Mouse (Mus musculus) thymus, postnatal 36 days (tissue): ENCODE results near the gene Cfap99.

Source experiments
- DNase-seq, 2 experiments: peaks; one replicate each; pipeline ENCODE4 v3.0.0; 2022; ENCODE audit warnings: mixed read lengths in 2 of 2

The Cfap99 gene

GRCm38 (mm10) chr5:34288154-34288716 lies at the start of gene Cfap99, which contains the start of gene Zfyve28:
Gene Cfap99 (plus strand): TSS chr5:34288600.
Gene Zfyve28 (minus strand): TSS chr5:34288449.
- DNase-seq = peak; percentile 57 to 75

GRCm38 (mm10) chr5:34242224-34242963 lies 46.0 kb upstream of the Cfap99 start:
- DNase-seq = peak; percentile 46 to 67

- no peak for DNase-seq
Observed at GRCm38 (mm10) chr5:34243062-34243461, 45.3 kb upstream of the Cfap99 start.

DNA sequence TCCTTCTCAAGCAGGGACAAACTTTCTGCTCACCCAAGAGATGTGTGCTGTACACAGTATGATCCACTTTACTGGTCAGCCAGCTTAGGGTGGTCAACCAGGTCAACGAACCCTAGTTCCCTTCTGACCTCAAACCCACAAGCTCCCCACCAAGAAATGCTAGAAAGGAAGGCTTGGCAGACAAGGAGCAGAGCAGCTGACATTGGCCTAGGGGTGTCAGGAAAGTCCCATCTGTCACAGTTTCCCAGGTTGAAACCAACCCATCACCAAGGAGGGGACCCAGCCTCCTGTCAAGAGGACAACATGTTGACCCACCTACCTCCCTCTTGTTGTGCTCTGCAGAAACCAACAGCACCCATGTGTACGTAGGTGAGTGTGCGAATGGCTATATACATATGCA lies 42.0 kb upstream of the Cfap99 start:
- no peak for DNase-seq

- DNase-seq = peak; percentile 40 to 56
Observed at GRCm38 (mm10) chr5:34249132-34249531, 39.3 kb upstream of the Cfap99 start.

GRCm38 (mm10) chr5:34250090-34250489 lies 38.3 kb upstream of the Cfap99 start:
- DNase-seq = peak; percentile 23 to 41

- no peak for DNase-seq
Observed at GRCm38 (mm10) chr5:34251794-34252193, 36.6 kb upstream of the Cfap99 start.

GRCm38 (mm10) chr5:34252307-34252966 lies 36.0 kb upstream of the Cfap99 start:
- DNase-seq = peak; percentile 47 to 62

DNA sequence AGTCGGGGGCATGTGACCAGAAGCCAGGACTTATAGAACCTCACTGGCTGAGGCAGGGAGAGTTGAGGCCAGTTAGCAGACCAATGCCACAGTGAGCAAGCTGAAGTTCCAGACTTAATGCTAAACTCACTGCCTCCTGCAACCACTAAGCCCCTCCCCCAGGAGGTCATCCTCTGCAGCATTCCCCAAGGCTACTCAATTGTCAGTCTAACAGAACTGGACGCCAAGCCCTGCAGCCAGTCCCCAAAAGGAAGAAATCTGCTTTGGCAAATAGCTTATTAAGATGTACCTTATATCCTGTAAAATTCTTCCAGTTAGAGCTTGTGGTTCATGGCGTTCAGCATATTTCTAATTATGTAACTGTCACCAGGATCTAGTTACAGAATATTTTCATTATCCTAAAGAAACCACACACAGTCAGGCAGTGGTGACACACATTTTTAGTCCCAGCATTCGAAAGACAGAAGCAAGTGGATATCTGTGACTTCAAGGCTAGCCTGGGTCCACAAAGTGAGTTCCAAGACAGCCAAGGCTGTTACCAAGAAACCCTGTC lies 35.4 kb upstream of the Cfap99 start:
- peak in 1 of 2 experiments; percentile 12 for DNase-seq

DNA sequence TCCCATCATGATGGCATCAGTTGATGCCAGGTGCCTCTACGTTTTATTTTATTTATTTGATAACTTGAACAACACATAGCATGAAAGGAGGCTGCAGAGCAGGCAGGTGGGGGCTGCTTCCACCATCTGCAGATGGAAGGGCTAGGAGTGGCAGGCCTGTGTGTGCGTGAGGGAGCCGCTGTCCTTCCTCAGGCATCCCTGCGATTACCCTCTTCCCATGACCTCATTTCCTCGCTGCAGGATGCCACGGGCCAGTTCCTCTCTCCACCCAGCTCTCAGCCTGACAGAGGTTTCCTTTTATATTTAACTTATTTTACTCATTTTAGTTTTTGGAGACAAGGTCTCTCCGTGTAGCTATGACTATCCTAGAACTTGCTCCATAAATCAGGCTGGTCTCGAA lies 34.1 kb upstream of the Cfap99 start:
- DNase-seq = peak; percentile 16 to 36

GRCm38 (mm10) chr5:34255189-34255588 lies 33.2 kb upstream of the Cfap99 start:
- DNase-seq = peak; percentile 30 to 40

DNA sequence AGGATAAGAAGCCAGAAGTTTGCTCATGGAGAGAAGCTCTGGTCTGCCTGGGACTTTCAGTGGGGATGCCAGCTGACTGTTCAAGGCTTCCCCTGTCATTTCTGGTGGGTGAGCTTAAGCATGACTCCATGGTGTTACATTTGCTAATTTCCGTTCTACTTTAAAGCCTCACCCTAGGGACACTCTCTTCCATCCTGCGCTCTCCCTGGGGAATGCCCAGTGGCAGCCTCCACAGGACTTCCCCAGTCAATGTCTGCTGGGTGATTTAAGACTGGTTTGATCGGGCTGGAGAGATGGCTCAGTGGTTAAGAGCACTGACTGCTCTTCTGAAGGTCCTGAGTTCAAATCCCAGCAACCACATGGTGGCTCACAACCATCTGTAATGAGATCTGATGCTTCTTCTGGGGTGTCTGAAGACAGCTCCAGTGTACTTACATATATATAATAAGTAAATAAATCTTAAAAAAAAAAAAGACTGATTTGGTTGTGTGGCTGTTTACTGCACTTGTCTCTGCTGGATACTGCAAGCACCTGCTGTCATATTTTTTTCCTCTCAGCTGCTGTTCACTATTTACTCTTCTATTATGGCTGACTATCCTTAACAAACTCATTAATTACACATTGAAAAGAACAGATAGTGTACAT lies 29.1 kb upstream of the Cfap99 start:
- DNase-seq = no peak

DNA sequence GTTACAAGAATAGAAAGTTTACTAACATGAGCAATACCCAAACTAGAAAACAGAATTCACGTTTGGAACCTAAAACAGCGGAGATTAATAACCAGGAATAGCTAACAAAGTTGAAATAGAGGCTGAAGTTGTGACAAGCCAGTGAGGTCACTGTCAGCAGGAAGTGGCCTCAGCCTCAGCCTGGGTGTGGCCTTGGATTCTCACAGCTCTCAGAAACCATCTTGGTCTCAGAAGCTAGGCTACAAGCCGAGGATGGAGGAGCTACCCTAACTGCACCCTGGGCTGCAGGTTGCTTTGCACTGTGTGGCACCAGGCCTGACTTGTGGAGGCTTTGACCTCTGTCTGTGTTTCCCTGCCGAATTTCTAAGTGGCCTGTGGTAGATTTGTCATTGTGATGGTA lies 22.3 kb upstream of the Cfap99 start:
- no peak for DNase-seq

- no peak for DNase-seq
Observed at GRCm38 (mm10) chr5:34269197-34269920, 19.0 kb upstream of the Cfap99 start.

DNA sequence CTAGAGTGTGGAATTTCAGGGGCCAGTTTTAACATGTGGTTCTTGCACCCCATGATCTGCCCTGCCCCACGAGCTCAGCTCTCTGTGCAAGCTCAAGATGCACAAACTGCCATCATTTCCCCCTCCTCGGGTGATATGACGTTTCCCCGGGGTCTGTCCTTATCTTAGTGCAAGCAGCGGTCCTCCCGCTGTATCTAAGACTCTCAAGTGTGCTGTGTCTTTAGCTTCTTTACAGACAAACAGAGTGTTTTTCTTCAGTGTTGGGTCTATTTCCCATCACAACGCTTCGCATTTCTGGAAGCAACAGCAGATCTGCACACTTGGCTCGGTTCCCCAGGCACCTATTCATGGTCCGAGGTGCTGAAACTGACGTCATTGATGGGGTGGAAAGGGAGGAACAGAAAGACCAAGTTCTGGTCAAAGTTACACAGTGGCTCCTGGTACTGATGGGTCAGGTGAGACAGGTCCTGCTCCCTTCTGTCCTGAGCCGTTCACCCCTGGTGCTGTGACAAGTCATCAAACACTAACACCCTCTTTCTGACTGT lies 18.4 kb upstream of the Cfap99 start:
- DNase-seq = no peak

GRCm38 (mm10) chr5:34271743-34272142 lies 16.7 kb upstream of the Cfap99 start:
- peak; percentile 59 to 67 for DNase-seq

DNA sequence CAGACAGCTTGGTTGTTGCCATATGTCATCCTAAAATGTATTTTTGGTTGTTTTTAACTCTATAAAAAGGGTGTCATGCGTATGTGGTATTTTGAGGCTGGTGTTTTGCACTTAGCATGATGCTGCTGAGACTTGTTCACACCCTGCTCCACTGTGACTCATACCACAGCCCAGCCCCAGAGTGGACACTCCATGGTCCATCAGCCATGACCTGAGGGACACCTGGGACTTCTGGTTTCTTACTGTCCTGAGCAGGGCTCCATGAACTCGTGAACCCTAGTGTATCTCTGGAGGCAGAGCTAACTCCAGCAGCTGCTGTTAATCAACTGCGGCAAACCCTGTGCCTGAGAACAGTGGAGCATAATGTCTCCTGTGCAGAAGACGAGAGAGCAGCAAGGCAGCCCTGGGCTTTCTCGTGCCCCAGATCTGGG lies 15.1 kb upstream of the Cfap99 start:
- DNase-seq = no peak

DNA sequence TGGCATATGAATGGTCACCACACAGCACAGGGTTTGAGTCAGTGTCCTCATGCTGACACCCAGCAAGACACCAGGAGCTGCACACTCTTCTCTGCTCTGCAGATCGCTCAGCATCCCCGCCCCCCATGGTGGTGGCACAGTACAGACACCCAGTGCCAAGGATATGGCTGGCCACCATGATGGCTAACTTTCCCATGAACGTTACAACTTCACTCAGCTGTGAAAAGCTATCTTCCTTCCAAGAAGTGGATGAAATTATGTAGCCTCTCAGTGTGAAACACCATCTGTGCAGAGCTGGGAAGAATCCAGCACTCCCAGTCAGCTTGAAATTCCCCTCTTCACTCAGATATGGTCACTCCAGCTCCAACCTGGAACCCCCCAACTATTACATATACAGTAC lies 14.1 kb upstream of the Cfap99 start:
- no peak for DNase-seq

GRCm38 (mm10) chr5:34274676-34275293 lies 13.6 kb upstream of the Cfap99 start:
- no peak for DNase-seq

- no peak for DNase-seq
Observed at GRCm38 (mm10) chr5:34276191-34276590, 12.2 kb upstream of the Cfap99 start.

- no peak for DNase-seq
Observed at GRCm38 (mm10) chr5:34276746-34277145, 11.7 kb upstream of the Cfap99 start.

- no peak for DNase-seq
Observed at GRCm38 (mm10) chr5:34278058-34278457, 10.3 kb upstream of the Cfap99 start.
